Mouse (Mus musculus) liver, embryonic 16.5 days (tissue): ENCODE measurements around the gene Fam69a. TPM values are rescaled to one million over a fixed set of nuclear protein-coding genes. Genes with fewer than 3 reads are reported as not detected.

Experiments used
- ATAC-seq: fragments of 200-750 bp; cut with Nextera tagmentation; 2 replicates; pipeline ENCODE4 v1.8.0; 2017; ENCODE audit warnings: low read depth, mild to moderate bottlenecking, moderate number of reproducible peaks, moderate library complexity
- H3K27ac ChIP-seq: fragments of 300-500 bp; sonication (generic); 2 replicates; pipeline ENCODE4 v1.5.1; 2014; ENCODE audit warnings: mild to moderate bottlenecking, low read length
- H3K27me3 ChIP-seq: fragments of 300-500 bp; sonication (generic); 2 replicates; pipeline ENCODE4 v1.6.1; 2014; ENCODE audit warnings: low read depth, low read length, mixed read lengths; ENCODE audit not compliant: control insufficient read depth, insufficient read depth
- H3K36me3 ChIP-seq: fragments of 300-500 bp; sonication (generic); 2 replicates; pipeline ENCODE4 v1.6.1; 2014; ENCODE audit warnings: mild to moderate bottlenecking; ENCODE audit not compliant: control insufficient read depth, insufficient read depth
- H3K4me1 ChIP-seq: fragments of 300-500 bp; sonication (generic); 2 replicates; pipeline ENCODE4 v1.6.1; 2014; ENCODE audit warnings: low read depth, low read length, mixed read lengths; ENCODE audit not compliant: control insufficient read depth
- H3K4me2 ChIP-seq: fragments of 300-500 bp; sonication (generic); 2 replicates; pipeline ENCODE4 v1.6.1; 2014; ENCODE audit warnings: low read depth, low read length, mixed read lengths
- H3K4me3 ChIP-seq: fragments of 300-500 bp; sonication (generic); 2 replicates; pipeline ENCODE4 v1.5.1; 2014; ENCODE audit warnings: low read depth, mild to moderate bottlenecking, low read length
- H3K9ac ChIP-seq: fragments of 300-500 bp; sonication (generic); 2 replicates; pipeline ENCODE4 v1.6.1; 2014; ENCODE audit warnings: low read depth, low read length
- H3K9me3 ChIP-seq: fragments of 300-500 bp; sonication (generic); replicated peaks from 2 replicates; pipeline ENCODE4 v1.6.1; 2016; ENCODE audit warnings: low read length; ENCODE audit not compliant: control insufficient read depth
- WGBS: fragments of 180-500 bp; shearing (Covaris S2); extraction: QIAGEN DNeasy Blood & Tissue Kit; methylation state at CpG from one replicate; pipeline ENCODE4 v1.1.7; 2014; ENCODE audit not compliant: insufficient replicate concordance; 5-methylcytosine and 5-hydroxymethylcytosine counted together
- polyA plus RNA-seq: library from polyadenylated mRNA; unstranded; fragments of >200 nt; fragmentation: Nextera tagmentation; extraction: Ambion mirVana; gene quantifications from 2 replicates; pipeline ENCODE4 v1.2.1, GENCODE M21; 2015

The Fam69a gene
- polyA plus RNA-seq, 1 experiment from 2014 or later = 7.9 TPM

DNA sequence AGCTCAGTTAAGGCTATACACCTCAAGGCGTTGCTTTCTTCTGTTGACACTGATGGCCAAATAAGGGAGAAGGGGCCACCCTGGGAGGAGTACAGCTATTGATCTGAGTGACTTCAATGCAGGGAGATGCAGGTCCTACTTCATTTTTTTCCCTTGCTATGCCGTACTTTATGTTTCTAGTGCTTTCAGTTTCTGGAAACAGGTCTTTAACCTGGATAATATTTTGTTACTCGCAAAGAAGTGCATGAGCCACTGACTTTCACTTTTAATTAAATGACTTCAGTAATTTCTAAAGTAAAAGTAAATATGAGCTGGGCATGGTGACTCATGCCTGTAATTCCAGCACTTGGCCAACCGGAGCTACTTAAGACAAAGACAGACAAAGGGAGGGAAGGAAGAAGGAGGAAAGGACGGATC, 958 bp upstream of the Fam69a start:
- Histone ChIP-seq H3K4me1 (peaks cover 5% of the 10 kb centered on the region), H3K36me3 (no peaks in the 10 kb centered on the region), H3K27me3 (no peaks in the 10 kb centered on the region), H3K9ac (peak overlapping the region; percentile 87), H3K9me3 (no peaks in the 10 kb centered on the region), H3K27ac (peak overlapping the region; percentile 69), H3K4me2 (peak overlapping the region; percentile 97), H3K4me3 (peak overlapping the region; percentile 89)
- ATAC-seq = peak; percentile 33; the same call in 1 of the 2 replicates
- WGBS = 8% methylated on average over 5 of the region's 5 CpGs

DNA sequence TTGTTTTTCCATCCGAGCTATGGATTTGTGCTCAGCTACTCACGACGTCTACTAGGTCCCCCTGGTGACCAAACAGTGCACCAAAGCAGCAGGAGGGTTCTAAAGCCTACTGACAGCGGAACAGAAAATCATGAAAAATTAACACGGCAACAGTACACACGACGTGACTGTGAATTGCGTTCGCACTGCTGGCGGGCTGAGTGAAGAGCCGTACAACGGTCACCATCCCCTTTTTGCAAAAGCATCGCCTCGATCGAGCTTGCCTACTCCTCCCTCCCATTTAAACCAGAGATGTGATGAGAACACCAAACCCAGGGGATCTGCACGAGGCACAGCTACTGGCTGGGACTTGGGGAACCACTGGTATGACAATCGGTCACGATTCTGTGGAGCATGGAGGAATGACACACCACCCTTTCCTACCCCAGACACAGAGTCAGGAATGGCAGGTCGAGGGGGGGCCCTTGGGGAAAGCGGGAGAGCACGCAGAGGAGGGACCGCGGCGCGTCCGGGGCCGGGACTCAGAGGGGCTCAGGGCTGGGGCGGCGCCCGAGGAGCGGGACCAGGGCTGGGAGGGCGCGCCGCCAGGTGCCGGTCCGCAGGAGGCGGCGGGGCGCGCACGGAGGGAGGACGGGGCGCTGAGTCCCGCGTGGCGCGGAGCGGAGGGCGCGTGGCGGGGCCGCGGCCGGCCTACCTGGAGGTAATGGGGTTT, 474 bp downstream of the Fam69a start:
- peak overlapping the region; percentile 62 for H3K27ac ChIP-seq
- no peaks in the 10 kb centered on the region for H3K27me3 ChIP-seq
- H3K4me1 ChIP-seq = peaks cover 5% of the 10 kb centered on the region
- no peaks in the 10 kb centered on the region for H3K9me3 ChIP-seq
- H3K36me3 ChIP-seq = no peaks in the 10 kb centered on the region
- WGBS = under 1% methylated on average over 51 of the region's 54 CpGs
- H3K4me3 ChIP-seq = peak overlapping the region; percentile 89
- peak; percentile 77 for ATAC-seq
- H3K4me2 ChIP-seq = peak overlapping the region; percentile 96
- peak overlapping the region; percentile 87 for H3K9ac ChIP-seq

DNA sequence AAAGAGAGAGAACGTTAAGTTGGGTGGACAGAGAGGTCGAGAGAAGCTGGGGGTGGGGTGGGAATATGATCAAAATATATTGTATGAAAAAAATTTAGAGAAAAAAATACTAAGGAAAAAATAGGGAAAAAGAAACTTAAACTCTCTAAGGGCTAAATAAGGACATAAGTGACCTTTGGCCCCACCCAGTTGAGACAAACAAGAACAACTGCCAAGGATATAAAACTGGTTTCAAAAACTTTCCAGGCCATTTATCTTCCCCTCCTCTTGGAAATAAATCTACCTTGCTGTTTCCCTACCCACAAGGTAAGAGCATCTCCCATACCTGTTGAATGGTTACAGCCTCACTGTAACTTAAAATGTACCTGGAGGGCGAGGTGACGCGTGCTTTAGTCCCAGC, 2.9 kb downstream of the Fam69a start:
- H3K36me3 ChIP-seq = no peaks in the 10 kb centered on the region
- peaks cover 5% of the 10 kb centered on the region for H3K4me1 ChIP-seq
- ATAC-seq = no peak
- no peak overlapping the region for H3K4me2 ChIP-seq
- no peaks in the 10 kb centered on the region for H3K9me3 ChIP-seq
- no peaks in the 10 kb centered on the region for H3K27me3 ChIP-seq
- H3K4me3 ChIP-seq = no peak overlapping the region
- no peak overlapping the region for H3K9ac ChIP-seq
- 86% methylated on average over 5 of the region's 5 CpGs for WGBS
- H3K27ac ChIP-seq = no peak overlapping the region

DNA sequence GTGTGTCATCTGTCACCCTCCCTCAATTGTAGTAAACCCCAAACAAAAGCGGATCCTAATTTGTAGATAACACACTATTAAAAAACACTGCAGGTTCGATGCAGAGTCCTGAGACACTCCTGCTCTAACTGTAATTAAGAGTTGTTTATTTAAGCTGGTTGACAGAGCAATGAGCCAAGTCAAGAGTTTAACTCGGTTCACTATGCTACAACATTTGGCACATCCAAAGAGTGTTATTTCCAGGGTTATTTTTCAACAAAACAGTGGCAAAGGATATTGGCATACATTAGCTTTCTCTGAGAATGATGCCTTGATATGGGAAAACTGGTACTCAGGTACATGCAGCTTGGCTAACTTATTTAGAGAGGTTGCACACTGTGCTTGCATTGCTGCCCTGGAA, 4.9 kb downstream of the Fam69a start:
- ATAC-seq = no peak
- H3K27ac ChIP-seq = no peak overlapping the region
- H3K4me3 ChIP-seq = no peak overlapping the region
- peaks cover 4% of the 10 kb centered on the region for H3K4me1 ChIP-seq
- H3K9ac ChIP-seq = no peak overlapping the region
- H3K27me3 ChIP-seq = no peaks in the 10 kb centered on the region
- 57% methylated on average over 3 of the region's 3 CpGs for WGBS
- no peaks in the 10 kb centered on the region for H3K9me3 ChIP-seq
- no peaks in the 10 kb centered on the region for H3K36me3 ChIP-seq
- no peak overlapping the region for H3K4me2 ChIP-seq

DNA sequence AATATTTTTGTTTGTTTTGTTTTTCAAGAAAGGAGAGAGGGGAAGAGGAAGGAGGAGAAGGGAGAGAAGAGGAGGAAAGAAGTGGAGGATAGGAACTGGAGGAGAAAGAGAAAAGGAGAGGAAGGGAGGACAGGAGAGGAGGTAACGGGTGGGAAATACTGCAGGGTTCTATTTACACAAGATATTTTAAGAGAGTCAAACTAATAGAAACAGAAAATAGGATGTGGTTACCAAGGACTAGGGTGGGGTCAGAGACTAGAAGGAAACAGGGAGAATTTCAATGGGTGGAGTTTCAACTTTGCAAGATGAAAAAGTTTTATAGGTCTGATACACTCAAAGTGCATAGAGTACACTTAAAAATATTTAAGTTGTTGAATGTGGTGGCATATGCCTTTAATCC, 7.0 kb downstream of the Fam69a start:
- Histone ChIP-seq H3K4me3 (no peak overlapping the region), H3K9me3 (no peaks in the 10 kb centered on the region), H3K4me1 (peaks cover 4% of the 10 kb centered on the region; the same call in 1 of the 2 replicates), H3K9ac (no peak overlapping the region), H3K27ac (no peak overlapping the region), H3K27me3 (no peaks in the 10 kb centered on the region), H3K36me3 (no peaks in the 10 kb centered on the region), H3K4me2 (no peak overlapping the region)
- no peak for ATAC-seq
- 36% methylated on average over 1 of the region's 1 CpGs for WGBS

DNA sequence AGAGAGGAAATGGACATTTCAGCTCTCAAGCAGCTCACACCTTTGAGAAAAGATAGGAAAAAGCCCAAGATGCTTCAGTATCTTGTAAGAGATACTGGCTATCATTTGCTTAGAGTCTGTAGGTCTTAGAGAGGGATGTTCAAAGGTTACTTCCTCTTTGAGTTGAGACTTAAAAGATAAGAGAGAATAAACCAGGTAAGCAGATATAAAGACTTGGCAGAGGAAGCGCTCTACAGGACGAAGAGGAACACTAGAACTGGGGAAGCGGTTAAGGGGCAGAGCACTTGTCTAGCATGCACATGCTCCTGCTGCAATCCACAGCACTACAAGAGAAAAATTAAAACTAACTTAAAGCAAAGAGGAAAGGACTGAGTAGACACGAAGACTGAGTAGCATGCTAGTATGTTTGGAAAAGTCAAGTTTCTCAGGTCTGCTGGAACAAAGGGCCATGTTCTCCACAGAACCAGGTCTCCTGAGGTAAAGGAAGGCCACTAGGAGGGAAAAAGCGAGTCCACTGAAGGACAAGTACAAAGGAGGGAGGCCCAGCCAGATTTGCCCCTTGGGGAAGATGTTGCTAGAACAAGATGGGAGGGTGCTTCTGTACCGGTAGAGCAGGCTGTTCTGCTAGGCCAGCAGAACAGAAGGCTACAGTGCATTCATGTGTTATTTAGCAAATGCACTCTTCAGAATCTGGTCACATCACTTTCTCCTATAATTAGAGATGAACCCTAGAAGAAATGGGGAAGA, 8.4 kb downstream of the Fam69a start:
- ATAC-seq = no peak
- no peaks in the 10 kb centered on the region for H3K36me3 ChIP-seq
- no peak overlapping the region for H3K4me3 ChIP-seq
- no peak overlapping the region for H3K27ac ChIP-seq
- peaks cover 4% of the 10 kb centered on the region for H3K4me1 ChIP-seq
- H3K27me3 ChIP-seq = no peaks in the 10 kb centered on the region
- H3K9me3 ChIP-seq = no peaks in the 10 kb centered on the region
- H3K9ac ChIP-seq = no peak overlapping the region
- H3K4me2 ChIP-seq = no peak overlapping the region
- 49% methylated on average over 6 of the region's 6 CpGs for WGBS

DNA sequence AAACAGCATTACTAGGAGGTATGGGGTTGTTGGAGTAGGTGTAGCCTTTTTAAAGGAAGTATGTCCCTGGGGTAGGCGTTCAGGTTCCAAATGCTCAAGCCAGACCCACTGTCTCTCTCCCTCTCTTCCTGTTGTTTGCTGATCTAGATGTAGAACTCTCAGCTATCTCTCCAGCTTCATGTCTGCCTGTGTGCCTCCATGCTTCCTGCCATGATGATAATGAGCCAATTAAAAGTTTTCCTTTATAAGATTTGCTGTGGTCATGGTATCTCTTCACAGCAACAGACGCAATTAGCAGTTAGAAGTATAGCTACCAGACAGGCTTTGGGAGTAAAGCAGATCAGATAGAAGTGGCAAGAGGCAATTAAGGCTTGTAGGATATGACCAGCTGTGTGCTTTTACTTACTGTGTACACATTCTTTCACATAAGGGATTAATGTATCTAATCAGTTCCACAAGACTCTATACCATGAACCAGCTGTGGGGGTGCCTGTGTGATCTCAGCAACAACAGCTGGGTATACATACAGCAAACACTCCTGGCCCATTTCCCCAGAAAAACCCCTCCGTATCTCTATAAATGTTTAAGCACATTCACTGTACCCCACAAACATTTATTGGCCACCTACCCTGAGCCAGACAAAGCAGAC, 9.1 kb downstream of the Fam69a start:
- Histone ChIP-seq H3K27me3 (no peaks in the 10 kb centered on the region), H3K4me1 (peaks cover 11% of the 10 kb centered on the region), H3K4me3 (no peak overlapping the region), H3K9me3 (no peaks in the 10 kb centered on the region), H3K36me3 (no peaks in the 10 kb centered on the region), H3K27ac (no peak overlapping the region), H3K4me2 (no peak overlapping the region), H3K9ac (no peak overlapping the region)
- ATAC-seq = no peak
- 37% methylated on average over 3 of the region's 3 CpGs for WGBS

DNA sequence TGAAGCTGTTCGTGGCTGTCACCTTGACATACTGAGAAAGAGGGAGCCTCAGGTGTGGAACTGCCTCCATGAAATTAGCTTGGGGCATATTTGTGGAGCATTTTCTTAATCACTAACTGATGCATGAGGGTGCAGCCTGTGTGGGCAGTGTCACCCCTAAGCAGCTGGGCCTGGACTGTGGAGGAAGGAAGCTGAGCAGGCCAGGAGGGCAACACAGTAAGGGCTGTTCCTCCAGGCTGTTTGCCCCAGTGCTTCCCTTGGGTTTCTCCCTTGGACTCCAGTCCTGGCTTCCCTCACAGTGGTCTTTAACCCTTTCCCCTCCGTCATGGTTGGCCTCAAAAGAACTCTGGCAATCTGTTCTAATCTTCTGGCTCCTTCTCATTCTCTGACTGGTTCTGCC, 13.6 kb downstream of the Fam69a start:
- WGBS = 80% methylated on average over 2 of the region's 2 CpGs
- Histone ChIP-seq H3K27ac (peak overlapping the region; percentile 34; the same call in 1 of the 2 replicates), H3K9me3 (no peaks in the 10 kb centered on the region), H3K9ac (no peak overlapping the region), H3K4me2 (no peak overlapping the region), H3K4me3 (no peak overlapping the region), H3K27me3 (no peaks in the 10 kb centered on the region), H3K36me3 (no peaks in the 10 kb centered on the region), H3K4me1 (peaks cover 33% of the 10 kb centered on the region)
- no peak for ATAC-seq
